Mouse (Mus musculus) embryonic facial prominence, embryonic 12.5 days (tissue): ENCODE measurements around the gene Tns3. TPM values are rescaled to one million over a fixed set of nuclear protein-coding genes. Genes with fewer than 3 reads are reported as not detected.

Experiments used
- ATAC-seq: fragments of 200-750 bp; cut with Nextera tagmentation; 2 replicates; pipeline ENCODE4 v1.8.0; 2017; ENCODE audit not compliant: insufficient number of reproducible peaks, insufficient read depth, low FRiP score, low TSS enrichment
- H3K27ac ChIP-seq: fragments of 300-500 bp; sonication (generic); 2 replicates; pipeline ENCODE4 v1.5.1; 2016; ENCODE audit warnings: mild to moderate bottlenecking
- H3K27me3 ChIP-seq: fragments of 300-500 bp; sonication (generic); 2 replicates; pipeline ENCODE4 v1.6.1; 2016; ENCODE audit warnings: mild to moderate bottlenecking, moderate library complexity
- H3K36me3 ChIP-seq: fragments of 300-500 bp; sonication (generic); 2 replicates; pipeline ENCODE4 v1.6.1; 2016; ENCODE audit warnings: mild to moderate bottlenecking
- H3K4me1 ChIP-seq: fragments of 300-500 bp; sonication (generic); 2 replicates; pipeline ENCODE4 v1.6.1; 2016
- H3K4me2 ChIP-seq: fragments of 300-500 bp; sonication (generic); replicated peaks from 2 replicates; pipeline ENCODE4 v1.6.1; 2016; ENCODE audit warnings: mild to moderate bottlenecking, moderate library complexity
- H3K4me3 ChIP-seq: fragments of 300-500 bp; sonication (generic); 2 replicates; pipeline ENCODE4 v1.5.1; 2016; ENCODE audit warnings: mild to moderate bottlenecking
- H3K9ac ChIP-seq: fragments of 300-500 bp; sonication (generic); 2 replicates; pipeline ENCODE4 v1.6.1; 2016; ENCODE audit warnings: mild to moderate bottlenecking, moderate library complexity
- H3K9me3 ChIP-seq: fragments of 300-500 bp; sonication (generic); 2 replicates; pipeline ENCODE4 v1.6.1; 2016; ENCODE audit warnings: mild to moderate bottlenecking, moderate library complexity
- WGBS: fragments of 180-500 bp; shearing (Covaris S2); methylation state at CpG from one replicate; pipeline ENCODE4 v1.1.7; 2016; 5-methylcytosine and 5-hydroxymethylcytosine counted together
- polyA plus RNA-seq: library from polyadenylated mRNA; unstranded; fragments of >200 nt; fragmentation: Nextera tagmentation; extraction: Ambion mirVana; gene quantifications from 2 replicates; pipeline ENCODE4 v1.2.1, GENCODE M21; 2016

Tns3 gene
- polyA plus RNA-seq, 1 experiment from 2014 or later = 33.0 TPM

DNA sequence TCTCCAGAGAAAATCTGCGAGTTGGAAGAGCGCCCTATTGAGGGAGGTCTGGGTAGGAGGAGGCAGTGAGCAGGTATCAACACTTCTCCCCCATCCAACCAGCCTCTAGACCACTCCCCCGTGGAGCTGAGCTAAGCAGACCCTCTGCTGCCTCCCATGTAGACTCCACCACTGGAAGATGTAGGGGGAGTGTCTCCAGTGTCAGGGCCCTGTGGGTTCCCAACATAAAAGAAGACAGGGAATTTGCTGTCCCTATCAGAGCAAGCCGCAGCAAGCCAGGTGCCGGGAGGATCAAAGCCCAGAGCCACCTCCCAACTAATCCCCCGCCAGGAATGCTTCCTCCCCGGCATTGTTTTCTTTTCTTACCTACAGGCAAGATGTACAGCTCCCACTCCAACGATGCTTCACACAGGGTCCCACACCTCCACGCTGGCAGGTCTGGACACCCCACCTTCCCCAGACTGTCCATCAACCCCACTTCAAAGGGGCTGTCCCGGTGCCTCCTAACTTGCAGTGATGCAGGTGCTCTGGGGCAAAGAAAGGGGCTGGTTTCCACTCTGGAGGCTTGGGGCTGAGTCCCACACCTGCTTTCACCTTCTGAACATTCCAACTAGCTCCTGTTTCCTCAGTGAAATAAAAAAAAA lies 22.6 kb downstream of the Tns3 start:
- no peaks in the 10 kb centered on the region for H3K36me3 ChIP-seq
- no peak overlapping the region for H3K4me2 ChIP-seq
- H3K4me3 ChIP-seq = no peak overlapping the region
- WGBS = 27% methylated on average over 10 of the region's 10 CpGs
- no peaks in the 10 kb centered on the region for H3K9me3 ChIP-seq
- H3K9ac ChIP-seq = no peak overlapping the region
- peak; percentile 74 for ATAC-seq
- no peak overlapping the region for H3K27ac ChIP-seq
- H3K4me1 ChIP-seq = peaks cover 29% of the 10 kb centered on the region
- no peaks in the 10 kb centered on the region for H3K27me3 ChIP-seq

DNA sequence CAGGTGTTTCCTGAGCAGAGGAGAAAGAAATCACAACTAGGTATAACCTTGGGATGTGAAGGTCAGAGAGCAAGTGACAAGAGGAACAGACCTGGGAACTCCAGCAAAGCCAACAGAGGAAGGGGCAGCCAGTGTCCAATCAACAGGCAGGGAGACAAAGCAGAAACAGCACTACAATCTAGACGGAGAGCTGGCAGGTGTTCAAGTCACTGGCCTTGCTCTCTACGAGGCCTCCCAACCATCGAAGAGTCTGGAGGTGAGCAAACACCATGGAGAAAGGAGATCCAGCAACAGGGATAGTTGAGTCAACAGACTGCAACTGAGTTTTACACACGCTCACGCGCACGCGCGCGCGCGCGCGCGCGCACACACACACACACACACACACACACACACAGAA lies 24.6 kb downstream of the Tns3 start:
- no peak for ATAC-seq
- Histone ChIP-seq H3K4me3 (no peak overlapping the region), H3K4me2 (no peak overlapping the region), H3K27ac (0 out of 2 replicates have a peak overlapping the region, but pooled peaks have one; percentile 17), H3K4me1 (peaks cover 29% of the 10 kb centered on the region), H3K36me3 (no peaks in the 10 kb centered on the region), H3K9me3 (no peaks in the 10 kb centered on the region), H3K27me3 (no peaks in the 10 kb centered on the region), H3K9ac (no peak overlapping the region)
- 93% methylated on average over 6 of the region's 16 CpGs for WGBS

DNA sequence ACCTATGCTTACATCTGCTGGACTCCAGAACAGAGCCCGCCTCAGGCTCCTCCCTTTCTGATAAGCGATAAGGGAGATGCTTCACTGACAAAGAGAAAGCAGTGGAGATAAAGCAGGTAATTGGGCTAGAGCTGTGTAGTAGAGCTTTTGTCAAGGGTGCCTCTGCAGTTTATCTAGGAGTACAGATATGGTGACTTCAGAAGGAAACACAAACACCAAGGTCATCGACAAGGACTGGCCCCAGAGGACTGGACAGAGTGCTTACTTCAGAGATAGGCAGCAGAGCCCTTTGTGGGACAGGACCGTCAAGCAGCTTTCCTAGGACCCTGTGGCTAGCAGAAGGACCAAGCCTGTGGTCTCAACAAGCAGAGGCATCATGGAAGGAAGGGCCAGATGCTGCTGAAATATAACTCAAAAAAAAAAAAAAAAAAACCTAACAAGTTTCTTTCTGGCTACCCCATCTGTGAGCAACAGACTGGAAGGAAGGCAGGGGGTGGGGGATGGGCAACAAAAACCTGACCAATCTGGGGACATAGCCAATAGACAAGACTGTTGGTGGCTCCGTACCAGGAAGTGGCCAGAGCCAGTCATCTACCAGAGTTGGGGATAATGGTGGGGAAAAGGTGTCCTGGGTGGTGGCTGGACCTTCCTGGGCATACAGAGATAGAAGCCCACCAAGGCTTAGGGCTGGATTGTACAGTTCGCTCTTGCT lies 25.2 kb downstream of the Tns3 start:
- Histone ChIP-seq H3K4me1 (peaks cover 33% of the 10 kb centered on the region), H3K4me2 (no peak overlapping the region), H3K9me3 (no peaks in the 10 kb centered on the region), H3K27me3 (no peaks in the 10 kb centered on the region), H3K27ac (no peak overlapping the region), H3K4me3 (no peak overlapping the region), H3K9ac (no peak overlapping the region), H3K36me3 (no peaks in the 10 kb centered on the region)
- ATAC-seq = no peak
- 92% methylated on average over 6 of the region's 6 CpGs for WGBS

DNA sequence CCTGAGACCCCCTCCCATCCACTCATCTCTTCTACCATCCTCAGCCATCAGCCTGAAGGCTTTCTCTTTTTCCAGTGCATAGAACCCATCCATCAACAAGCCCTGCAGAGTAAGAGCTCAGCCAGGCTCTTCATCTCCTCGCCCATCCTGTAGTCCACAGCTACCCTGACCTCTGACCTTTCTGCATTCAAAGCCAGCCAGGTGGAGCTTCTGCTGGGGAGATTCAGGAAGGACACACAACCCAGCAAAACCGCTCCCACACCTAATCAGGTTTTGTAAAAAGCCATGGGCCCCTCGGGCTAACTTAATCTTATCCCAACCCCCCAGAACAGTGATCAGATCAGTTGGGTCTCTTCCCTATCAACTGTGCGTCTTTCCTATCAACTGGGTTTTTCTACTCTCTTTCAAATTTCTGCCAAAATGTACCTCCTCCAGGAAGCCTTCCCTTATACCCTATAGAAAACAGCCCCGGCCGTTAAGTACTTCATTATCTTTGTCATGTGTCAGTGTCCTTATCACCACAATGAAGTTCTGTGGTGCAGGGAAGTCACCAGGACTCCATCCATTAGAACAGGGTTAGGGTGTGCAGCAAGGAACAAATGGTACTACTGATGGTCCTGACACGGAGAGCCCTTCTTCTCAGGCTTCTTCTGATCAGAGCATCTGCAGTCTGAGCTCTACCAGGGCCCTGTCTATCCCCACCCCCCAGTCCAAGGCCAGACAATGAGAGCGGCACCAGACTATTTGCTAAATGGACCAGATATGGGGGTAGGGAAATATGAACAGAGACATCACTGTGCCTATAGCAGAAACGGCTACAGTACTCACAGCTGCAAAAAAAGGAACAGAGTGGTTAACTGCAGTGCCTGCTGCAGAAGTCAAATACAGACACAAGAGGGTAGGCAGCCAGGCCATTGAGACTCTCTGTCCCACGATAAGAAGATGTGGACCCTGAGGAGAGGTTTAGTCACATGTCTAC lies 26.6 kb downstream of the Tns3 start:
- H3K36me3 ChIP-seq = no peaks in the 10 kb centered on the region
- H3K9ac ChIP-seq = no peak overlapping the region
- no peak overlapping the region for H3K4me3 ChIP-seq
- H3K4me1 ChIP-seq = peaks cover 33% of the 10 kb centered on the region
- no peak overlapping the region for H3K4me2 ChIP-seq
- no peaks in the 10 kb centered on the region for H3K9me3 ChIP-seq
- 82% methylated on average over 10 of the region's 10 CpGs for WGBS
- H3K27me3 ChIP-seq = no peaks in the 10 kb centered on the region
- ATAC-seq = no peak
- H3K27ac ChIP-seq = no peak overlapping the region

DNA sequence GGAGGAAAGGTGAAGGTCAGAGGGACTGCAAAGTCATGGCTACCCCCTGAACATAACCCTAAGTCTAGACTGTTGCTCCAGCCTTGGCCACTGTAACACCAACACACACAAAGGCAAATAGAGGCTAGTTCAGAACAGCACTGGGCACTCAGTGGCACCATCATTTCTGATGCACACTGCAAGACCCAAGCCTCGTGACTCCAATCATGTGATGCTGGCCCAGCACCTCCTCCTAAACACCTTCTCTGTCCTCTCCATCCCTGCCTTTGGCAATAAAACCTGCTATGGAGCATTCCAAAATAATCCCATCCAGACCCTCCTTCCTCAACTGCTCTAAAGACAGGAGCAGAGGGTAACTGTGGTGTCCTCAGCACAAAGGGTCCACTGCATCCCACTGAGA lies 27.7 kb downstream of the Tns3 start:
- H3K36me3 ChIP-seq = no peaks in the 10 kb centered on the region
- no peak overlapping the region for H3K27ac ChIP-seq
- no peak overlapping the region for H3K4me2 ChIP-seq
- H3K4me3 ChIP-seq = no peak overlapping the region
- no peaks in the 10 kb centered on the region for H3K27me3 ChIP-seq
- WGBS = 78% methylated on average over 1 of the region's 1 CpGs
- peaks cover 33% of the 10 kb centered on the region for H3K4me1 ChIP-seq
- H3K9ac ChIP-seq = no peak overlapping the region
- H3K9me3 ChIP-seq = no peaks in the 10 kb centered on the region
- no peak for ATAC-seq

DNA sequence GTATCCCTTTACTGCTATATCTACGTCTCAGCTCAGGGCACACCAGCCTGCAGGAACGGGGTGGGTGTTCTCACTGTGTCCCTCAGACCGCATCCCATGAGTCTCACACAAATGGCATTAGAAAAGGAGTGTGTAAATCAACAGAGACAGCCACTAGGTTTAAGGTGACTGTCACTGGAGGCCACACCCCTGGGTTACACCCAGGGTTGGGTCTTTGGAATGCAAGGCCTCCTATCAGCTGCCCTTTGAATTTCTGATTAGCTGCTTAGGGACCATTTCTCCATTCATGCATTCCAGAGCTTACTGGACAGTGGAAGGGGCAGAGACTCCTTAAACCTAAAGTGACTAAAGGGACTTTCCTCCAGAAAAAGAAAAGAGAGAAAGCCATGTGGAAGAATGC lies 28.6 kb downstream of the Tns3 start:
- Histone ChIP-seq H3K9me3 (no peaks in the 10 kb centered on the region), H3K9ac (no peak overlapping the region), H3K4me3 (no peak overlapping the region), H3K4me1 (peaks cover 24% of the 10 kb centered on the region), H3K27ac (no peak overlapping the region), H3K4me2 (no peak overlapping the region), H3K27me3 (no peaks in the 10 kb centered on the region), H3K36me3 (no peaks in the 10 kb centered on the region)
- no peak for ATAC-seq
- 84% methylated on average over 3 of the region's 3 CpGs for WGBS

DNA sequence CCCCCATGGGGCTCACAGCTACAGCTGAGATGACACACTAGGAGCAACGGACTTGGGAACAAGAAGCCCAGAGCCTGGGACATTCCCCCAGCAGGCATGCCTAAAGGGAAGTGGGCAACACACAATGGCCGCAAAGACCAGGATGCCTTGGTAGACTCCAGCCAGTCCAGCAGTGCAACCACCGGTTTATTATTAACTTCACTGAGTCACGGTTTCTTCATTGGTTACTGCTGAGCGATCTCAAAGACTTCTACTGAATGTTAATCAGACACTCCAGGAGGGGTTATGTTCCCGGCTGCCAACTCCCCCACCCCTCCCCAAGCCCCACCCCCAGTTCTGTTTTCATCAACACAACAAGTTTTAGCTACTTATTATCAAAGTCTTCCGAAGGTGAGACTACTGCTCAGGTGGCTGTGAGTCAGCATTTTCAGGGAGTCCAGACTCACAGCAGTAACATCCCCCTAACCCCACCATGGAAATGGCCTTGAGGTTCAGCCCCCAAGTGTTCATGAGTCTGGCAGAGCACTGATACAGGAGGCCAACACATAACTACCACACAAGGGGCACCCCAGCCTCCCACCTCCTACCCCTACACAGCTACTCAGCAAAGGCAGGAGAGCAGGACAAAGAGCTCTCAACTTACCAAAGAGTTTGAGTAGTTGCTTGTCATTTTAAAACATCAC lies 29.5 kb downstream of the Tns3 start:
- no peak overlapping the region for H3K9ac ChIP-seq
- peaks cover 16% of the 10 kb centered on the region; the same call in 1 of the 2 replicates for H3K4me1 ChIP-seq
- H3K4me3 ChIP-seq = no peak overlapping the region
- H3K27ac ChIP-seq = no peak overlapping the region
- H3K4me2 ChIP-seq = no peak overlapping the region
- no peaks in the 10 kb centered on the region for H3K36me3 ChIP-seq
- no peaks in the 10 kb centered on the region for H3K27me3 ChIP-seq
- no peaks in the 10 kb centered on the region for H3K9me3 ChIP-seq
- ATAC-seq = no peak
- WGBS = 80% methylated on average over 7 of the region's 7 CpGs

DNA sequence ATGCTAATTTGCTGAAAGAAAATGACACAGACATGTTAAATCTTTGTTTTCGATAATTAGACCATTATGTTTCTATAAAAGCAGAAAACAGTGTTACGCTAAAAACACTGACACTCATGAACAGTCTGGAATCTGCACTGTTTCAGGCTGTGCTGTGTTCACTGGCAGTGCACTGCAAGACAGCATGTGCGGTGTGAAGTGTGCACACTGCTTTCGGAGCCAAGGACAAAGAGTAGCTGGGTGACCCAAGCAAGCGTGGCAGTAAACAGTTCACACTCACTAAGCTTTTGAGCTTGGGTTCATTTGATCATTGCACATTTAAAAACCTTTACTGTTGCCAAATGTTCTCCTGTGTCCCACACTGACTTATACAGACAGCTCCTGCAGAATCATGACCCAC lies 32.2 kb downstream of the Tns3 start:
- 81% methylated on average over 5 of the region's 5 CpGs for WGBS
- no peaks in the 10 kb centered on the region for H3K27me3 ChIP-seq
- H3K4me1 ChIP-seq = peaks cover 14% of the 10 kb centered on the region; the same call in 1 of the 2 replicates
- no peak overlapping the region for H3K4me3 ChIP-seq
- no peaks in the 10 kb centered on the region for H3K9me3 ChIP-seq
- ATAC-seq = no peak
- no peak overlapping the region for H3K27ac ChIP-seq
- no peak overlapping the region for H3K9ac ChIP-seq
- H3K4me2 ChIP-seq = no peak overlapping the region
- no peaks in the 10 kb centered on the region for H3K36me3 ChIP-seq

DNA sequence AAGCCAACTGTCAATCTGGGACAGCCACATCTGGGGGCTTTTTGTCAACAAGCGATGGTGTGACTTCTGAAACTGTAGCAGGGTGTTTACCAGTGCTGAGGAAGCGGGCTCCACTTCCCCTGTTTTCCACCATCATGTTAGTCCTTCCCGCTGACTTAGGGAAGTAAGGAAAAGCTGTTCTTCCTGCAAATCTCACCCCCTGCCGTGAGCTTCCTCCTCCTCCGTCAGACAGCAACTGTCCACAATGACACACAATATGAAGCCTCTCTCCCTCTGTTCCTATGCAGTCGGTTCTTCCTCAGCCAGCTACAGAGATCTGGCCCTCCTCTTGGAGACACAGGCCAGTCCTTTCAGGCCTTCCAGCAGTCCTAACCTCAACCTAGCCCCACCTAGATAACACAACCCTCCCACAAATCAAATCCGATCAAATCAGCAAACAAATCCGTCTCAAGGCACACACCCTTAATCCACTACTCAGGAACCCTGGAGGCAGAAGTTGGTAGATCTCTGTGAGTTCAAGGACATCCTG lies 34.4 kb downstream of the Tns3 start:
- WGBS = 83% methylated on average over 8 of the region's 8 CpGs
- Histone ChIP-seq H3K4me2 (no peak overlapping the region), H3K4me1 (peaks cover 28% of the 10 kb centered on the region), H3K27ac (no peak overlapping the region), H3K4me3 (no peak overlapping the region), H3K9ac (no peak overlapping the region), H3K27me3 (no peaks in the 10 kb centered on the region), H3K36me3 (no peaks in the 10 kb centered on the region), H3K9me3 (no peaks in the 10 kb centered on the region)
- ATAC-seq = no peak

DNA sequence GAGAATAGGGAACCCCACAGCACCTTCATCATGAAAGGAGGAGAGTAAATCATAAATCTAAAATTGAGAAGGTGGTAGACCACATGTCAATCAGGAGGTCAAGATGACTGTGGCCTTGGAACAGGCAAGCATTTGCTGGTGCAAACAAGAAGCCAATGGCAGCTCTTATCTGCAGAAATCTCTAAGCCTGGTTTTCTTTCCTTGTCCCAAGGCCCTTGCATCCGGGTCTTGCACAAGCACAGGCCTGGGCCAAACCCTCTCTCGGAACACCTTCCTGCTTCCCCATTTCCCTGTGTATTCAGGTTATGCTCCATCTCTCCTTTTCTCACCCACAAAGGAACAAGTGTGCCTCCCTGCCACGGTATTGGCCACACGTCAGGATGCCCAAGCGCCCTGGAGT lies 35.0 kb downstream of the Tns3 start:
- Histone ChIP-seq H3K9ac (no peak overlapping the region), H3K27me3 (no peaks in the 10 kb centered on the region), H3K4me1 (peaks cover 27% of the 10 kb centered on the region), H3K36me3 (no peaks in the 10 kb centered on the region), H3K4me3 (no peak overlapping the region), H3K4me2 (no peak overlapping the region), H3K27ac (no peak overlapping the region), H3K9me3 (no peaks in the 10 kb centered on the region)
- 86% methylated on average over 5 of the region's 5 CpGs for WGBS
- no peak for ATAC-seq

DNA sequence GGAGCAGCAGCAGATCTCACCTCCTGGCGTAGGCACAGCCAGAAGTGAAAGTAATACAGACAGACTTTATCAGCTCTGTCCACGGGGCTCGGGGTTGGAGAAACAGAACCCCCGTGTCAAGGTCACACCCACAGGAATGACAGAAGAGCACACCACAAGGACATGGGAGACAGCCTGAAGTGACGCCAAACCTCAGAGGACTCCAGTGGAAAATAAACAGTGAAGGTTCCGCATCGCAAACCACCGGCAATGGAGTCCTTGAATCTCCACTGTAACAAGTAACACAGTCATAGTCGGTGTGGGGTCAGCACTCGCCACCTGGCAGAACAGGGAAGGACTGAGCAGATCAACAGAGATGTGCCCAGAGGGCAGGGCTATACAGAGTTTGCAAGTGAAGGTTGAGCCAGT lies 35.5 kb downstream of the Tns3 start:
- Histone ChIP-seq H3K4me1 (peaks cover 27% of the 10 kb centered on the region), H3K27ac (no peak overlapping the region), H3K4me3 (no peak overlapping the region), H3K27me3 (no peaks in the 10 kb centered on the region), H3K36me3 (no peaks in the 10 kb centered on the region), H3K4me2 (no peak overlapping the region), H3K9me3 (no peaks in the 10 kb centered on the region), H3K9ac (no peak overlapping the region)
- 76% methylated on average over 10 of the region's 10 CpGs for WGBS
- ATAC-seq = no peak
